Mouse (Mus musculus): ENCODE data around the gene Nrp2.
A peak's percentile ranks its signal among the peaks of the same experiment; 100 is the strongest.

The Nrp2 gene

GRCm38 (mm10) chr1:62704889-62705516 lies 1.9 kb downstream of the Nrp2 start:
- DNase-seq (ENCODE audit: low spot score) = peak; percentile 45

DNA sequence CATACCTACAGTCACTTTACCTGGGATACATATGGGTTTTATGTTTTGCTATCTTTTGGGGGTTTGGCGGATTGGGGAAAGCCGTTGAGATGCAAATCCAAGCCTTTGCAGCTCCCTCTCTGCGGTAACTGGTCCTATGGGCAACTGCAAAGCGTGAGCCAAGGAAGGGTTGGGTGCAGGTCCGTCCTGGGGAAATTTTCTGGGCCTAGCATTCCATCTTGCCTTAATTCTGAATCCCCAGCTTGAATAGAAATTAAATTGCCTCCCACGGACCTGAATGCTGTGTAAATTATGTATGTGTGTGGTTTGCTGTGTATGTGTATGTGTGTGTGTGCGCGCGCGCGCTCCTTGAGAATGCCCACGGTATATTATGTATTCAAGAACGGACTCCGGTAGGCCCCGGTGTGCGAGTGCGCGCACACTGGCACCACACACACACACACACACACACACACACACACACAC lies 2.5 kb downstream of the Nrp2 start:
- DNase-seq (ENCODE audit: low spot score) = no peak

GRCm38 (mm10) chr1:62706085-62707021 lies 3.3 kb downstream of the Nrp2 start:
- DNase-seq (ENCODE audit: low spot score) = no peak

GRCm38 (mm10) chr1:62707101-62707912 lies 4.2 kb downstream of the Nrp2 start:
- DNase-seq (ENCODE audit: low spot score) = no peak

GRCm38 (mm10) chr1:62707913-62708860 lies 5.1 kb downstream of the Nrp2 start:
- no peak for DNase-seq (ENCODE audit: low spot score)

DNA sequence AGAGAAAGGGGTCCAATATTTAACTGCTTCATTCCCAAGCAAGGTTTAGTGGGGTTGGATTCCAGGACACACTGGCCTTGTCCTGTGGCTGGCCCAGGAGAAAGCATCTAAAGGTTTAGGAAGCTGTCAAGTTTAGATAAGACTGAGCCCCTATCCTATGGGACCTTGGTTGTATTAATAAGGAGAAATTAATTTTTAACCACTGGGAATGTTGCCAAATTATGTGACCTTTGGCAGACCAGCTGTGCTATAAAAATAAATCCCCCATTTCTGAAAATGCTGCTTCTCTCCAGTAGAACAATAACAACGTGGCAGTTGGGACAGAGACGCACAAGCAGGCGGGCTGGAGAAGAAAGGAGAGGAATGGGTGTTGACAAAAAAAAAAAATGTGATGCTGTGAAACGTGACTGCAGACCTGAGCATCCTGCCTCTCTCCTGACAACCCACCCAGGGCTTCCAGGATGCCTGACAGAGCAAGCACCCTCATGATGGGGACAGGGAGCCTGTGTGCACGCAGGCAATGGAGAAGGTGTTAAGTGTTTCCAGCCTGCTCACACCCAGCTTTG lies 6.8 kb downstream of the Nrp2 start:
- DNase-seq (ENCODE audit: low spot score) = no peak

DNA sequence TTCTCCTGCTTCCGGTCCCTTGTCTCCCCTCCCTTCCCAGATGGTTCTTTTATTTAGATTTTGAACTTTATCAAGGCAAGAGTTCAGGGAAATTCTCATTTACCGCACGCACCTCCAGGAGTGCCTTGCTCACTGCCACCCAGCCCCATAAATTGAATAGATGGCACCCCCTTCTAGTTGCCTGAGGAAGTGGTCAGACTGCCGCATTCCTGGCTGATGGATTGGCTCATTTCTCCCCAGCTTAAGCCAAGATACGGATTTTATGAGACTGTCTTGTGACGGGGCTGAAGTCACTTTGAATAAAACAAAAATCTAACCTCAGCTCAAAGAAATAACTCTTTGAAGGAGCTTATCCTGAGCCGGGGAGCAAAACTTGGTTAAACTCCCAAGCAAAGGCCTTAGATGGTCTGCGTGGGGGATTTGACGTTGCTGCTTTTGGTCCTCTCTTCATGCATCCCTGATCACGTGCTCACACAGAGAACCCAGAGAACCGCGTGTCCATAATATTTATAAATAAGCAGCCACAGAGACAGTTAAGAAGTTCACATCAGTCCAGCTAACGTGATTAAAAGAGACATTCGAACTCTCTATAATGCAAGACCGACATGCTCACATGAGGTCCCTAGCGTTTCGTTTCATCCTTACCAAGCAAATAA lies 10.1 kb downstream of the Nrp2 start:
- no peak for DNase-seq (ENCODE audit: low spot score)

DNA sequence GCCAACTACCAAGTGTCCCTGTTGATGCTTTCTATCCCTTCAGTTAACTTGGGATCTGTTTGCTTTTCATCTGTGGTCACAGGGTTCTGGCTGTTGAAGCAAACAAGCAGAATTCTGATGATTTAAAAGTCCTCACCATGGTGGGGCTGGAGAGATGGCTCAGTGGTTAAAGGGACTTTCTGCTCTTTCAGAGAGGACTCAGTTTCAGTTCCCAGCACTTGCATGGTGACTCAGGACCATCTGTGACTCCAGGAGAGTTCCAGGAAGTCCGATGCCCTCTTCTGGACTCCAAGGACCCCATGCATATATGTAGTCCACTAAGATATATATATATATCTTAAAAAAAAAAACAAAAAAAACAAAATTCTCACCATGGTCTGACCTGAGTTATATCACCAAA lies 11.9 kb downstream of the Nrp2 start:
- DNase-seq (ENCODE audit: low spot score) = no peak

- no peak for DNase-seq (ENCODE audit: low spot score)
Observed at GRCm38 (mm10) chr1:62715692-62716091, 12.6 kb downstream of the Nrp2 start.

- DNase-seq (ENCODE audit: low spot score) = no peak
Observed at GRCm38 (mm10) chr1:62716836-62717478, 13.9 kb downstream of the Nrp2 start.

DNA sequence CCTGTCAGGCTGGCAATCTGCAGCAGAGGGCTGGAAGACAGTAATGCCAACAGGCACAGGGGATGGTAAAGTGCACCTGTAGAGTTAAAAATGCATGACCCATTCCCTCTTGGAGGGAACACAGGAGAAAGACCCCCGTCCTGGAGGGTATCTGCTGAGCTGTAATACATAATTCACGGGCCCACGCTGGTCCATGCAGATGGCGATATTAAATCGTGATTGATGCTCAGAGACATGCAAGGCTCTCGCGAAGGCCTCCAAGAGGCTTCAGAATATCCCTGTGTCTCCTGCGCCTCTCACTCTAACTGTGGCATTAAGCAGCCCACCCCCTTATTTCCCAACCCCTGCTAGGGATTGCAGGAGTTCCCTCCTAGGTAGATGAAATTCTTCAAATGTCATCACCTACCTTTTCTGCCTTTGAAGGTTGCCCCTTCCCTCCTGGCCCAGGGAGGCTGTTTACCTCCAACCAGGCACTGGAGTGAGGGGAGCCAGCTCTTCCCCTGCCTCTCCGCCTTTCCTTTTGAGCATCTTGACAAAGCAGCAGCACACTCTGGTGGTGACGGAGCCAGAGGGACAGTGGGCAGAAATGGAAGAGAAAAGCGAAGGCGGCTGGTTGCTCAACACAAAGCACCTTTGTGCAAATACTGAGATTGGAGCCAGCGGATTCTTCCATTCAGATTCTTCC lies 14.6 kb downstream of the Nrp2 start:
- DNase-seq (ENCODE audit: low spot score) = peak; percentile 26

- no peak for DNase-seq (ENCODE audit: low spot score)
Observed at GRCm38 (mm10) chr1:62718237-62718571, 15.1 kb downstream of the Nrp2 start.

- no peak for DNase-seq (ENCODE audit: low spot score)
Observed at GRCm38 (mm10) chr1:62718750-62719149, 15.7 kb downstream of the Nrp2 start.

GRCm38 (mm10) chr1:62719770-62720169 lies 16.7 kb downstream of the Nrp2 start:
- no peak for DNase-seq (ENCODE audit: low spot score)

DNA sequence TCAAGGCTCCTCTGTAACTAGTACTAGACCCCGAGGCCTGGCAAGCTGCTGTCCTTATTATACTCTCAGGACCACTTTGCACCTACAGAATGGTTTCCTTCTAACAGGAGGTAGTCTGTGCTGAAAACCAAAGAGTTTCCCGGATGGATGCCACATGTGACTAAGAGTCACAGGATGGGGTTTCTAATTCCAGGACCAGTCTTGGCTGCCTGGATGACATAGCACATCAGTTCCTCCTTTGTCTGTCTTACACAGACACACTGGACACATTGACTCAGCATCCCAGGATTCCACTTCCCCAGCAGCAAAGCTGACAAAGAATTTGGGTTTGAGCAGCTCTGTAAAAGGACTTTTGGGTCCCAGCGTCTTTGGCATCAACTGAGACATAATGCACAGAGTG lies 17.1 kb downstream of the Nrp2 start:
- DNase-seq (ENCODE audit: low spot score) = no peak

DNA sequence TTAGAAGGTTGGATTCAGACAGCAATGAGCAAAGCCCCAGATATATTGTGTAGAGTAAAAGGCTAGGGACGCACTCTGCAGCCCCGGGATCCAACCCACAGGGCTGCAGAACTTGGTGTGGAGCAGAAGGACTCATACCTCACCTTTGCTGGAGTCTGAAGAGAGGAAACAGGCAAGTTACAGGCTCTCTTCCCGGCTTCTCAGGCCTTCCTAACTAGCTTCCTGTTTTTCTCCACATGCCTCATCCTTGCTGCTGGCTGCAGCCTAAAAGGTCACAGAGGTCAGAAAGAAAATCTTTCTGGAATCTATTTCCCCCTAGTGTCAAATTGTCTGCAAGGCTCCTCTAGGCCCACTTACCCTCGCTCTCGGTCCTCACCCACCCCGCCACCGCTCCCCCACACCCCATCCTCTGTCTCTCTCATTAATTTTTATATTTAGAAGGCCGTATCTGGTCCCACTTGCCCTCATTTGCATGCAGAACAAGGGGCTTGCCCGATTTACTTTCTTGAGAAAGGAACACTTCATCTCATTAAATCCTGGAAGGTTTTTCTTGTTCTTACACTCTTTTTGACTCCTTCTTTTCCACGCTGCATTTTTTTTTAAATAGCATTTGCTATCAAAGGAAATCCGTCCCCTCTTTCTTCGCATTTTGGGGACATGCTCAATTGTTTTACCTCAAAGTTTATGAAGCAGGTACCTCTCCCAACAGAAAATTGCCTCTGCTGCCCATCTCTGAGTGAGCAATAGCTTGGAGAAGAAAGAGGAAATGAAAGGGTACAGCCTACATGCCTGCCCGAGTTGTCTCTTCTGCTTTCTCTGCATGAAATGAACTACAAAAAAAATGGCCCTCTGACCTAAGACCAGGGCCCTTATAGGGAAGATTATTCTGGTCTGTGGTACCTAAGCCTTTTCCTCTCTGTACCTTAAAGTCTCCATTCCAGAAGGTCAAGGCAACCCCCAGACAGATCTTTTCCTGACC lies 17.9 kb downstream of the Nrp2 start:
- peak; percentile 26 for DNase-seq (ENCODE audit: low spot score)

DNA sequence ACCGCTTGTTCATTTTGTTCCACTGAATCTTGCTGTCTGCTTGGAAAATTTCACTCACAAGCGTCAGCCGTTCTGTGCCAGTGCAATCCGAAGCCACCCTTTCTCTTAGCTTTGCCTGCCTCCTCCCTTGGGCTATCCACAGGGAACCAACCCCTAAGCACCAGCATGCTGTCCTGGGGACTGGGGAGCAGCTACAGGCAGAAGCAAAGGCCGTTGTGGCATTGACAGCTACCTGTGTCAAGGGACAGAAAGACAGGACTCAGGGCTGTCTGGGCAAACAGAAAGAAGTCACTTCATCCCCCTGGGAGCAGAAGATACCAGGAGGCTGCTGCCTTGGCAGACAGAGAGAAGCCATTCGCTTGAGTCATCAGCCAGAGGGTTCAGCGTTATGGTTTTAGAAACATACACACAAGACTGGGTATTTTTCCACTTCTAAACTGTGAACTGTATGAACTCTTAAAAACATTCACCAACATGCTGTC lies 18.7 kb downstream of the Nrp2 start:
- DNase-seq (ENCODE audit: low spot score) = no peak

GRCm38 (mm10) chr1:62722526-62722925 lies 19.4 kb downstream of the Nrp2 start:
- peak; percentile 18 for DNase-seq (ENCODE audit: low spot score)

Measured in lung, postnatal 25 days (tissue).